Mouse (Mus musculus) liver, embryonic 14.5 days (tissue): ENCODE measurements at regions not wholly inside any gene's neighbourhood (a gene's known extent, or its start where the extent isn't known, plus 50 kb on each side); places are given as distances from the start of the nearest gene placed in this dataset.
"Not testable (repeated sequence)": the region's sequence is repeated elsewhere in the genome, so short reads cannot be mapped to it uniquely, and the experiment has no call there.

Experiments used
- ATAC-seq: fragments of 200-750 bp; cut with Nextera tagmentation; 2 replicates; pipeline ENCODE4 v1.8.0; 2017; ENCODE audit warnings: moderate number of reproducible peaks, mild to moderate bottlenecking, moderate library complexity; ENCODE audit not compliant: insufficient read depth
- DNase-seq, 3 experiments: peaks; one replicate each; pipeline ENCODE4 v3.0.0-alpha.2; 2012 to 2013; ENCODE audit warnings: low read depth in 3 of 3, low spot score in 3 of 3
- H3K27ac ChIP-seq: fragments of 300-500 bp; sonication (generic); 2 replicates; pipeline ENCODE4 v1.5.1; 2014; ENCODE audit warnings: moderate library complexity, mild to moderate bottlenecking, control low read depth, inconsistent platforms
- H3K27me3 ChIP-seq: fragments of 300-500 bp; sonication (generic); 2 replicates; pipeline ENCODE4 v1.6.1; 2014; ENCODE audit warnings: mild to moderate bottlenecking, low read length, moderate library complexity; ENCODE audit not compliant: control insufficient read depth, insufficient read depth
- H3K36me3 ChIP-seq: fragments of 300-500 bp; sonication (generic); replicated peaks from 2 replicates; pipeline ENCODE4 v1.6.1; 2014; ENCODE audit warnings: low read depth; ENCODE audit not compliant: control insufficient read depth, insufficient read depth
- H3K4me1 ChIP-seq, 2 experiments: fragments of 200-500 bp in 1 of 2; fragments of 300-500 bp in 1 of 2; sonication (generic) in 1 of 2; replicated peaks; 2 replicates each; pipeline ENCODE4 v1.6.1; 2012 to 2014; ENCODE audit warnings: antibody characterized with exemption in 1 of 2, inconsistent platforms in 1 of 2, low read length in 1 of 2; ENCODE audit not compliant: control insufficient read depth in 2 of 2, insufficient read depth in 2 of 2
- H3K4me2 ChIP-seq: fragments of 300-500 bp; sonication (generic); 2 replicates; pipeline ENCODE4 v1.6.1; 2014; ENCODE audit warnings: low read depth, mild to moderate bottlenecking, control low read depth, moderate library complexity
- H3K4me3 ChIP-seq, 2 experiments: fragments of 200-500 bp in 1 of 2; fragments of 300-500 bp in 1 of 2; sonication (generic) in 1 of 2; 2 replicates each; pipeline ENCODE4 v1.5.1; 2012 to 2014; ENCODE audit warnings: low read depth in 2 of 2, low read length in 2 of 2, mild to moderate bottlenecking in 2 of 2, control low read depth in 1 of 2, inconsistent platforms in 1 of 2, moderate library complexity in 1 of 2; ENCODE audit not compliant: insufficient read depth in 1 of 2
- H3K9ac ChIP-seq: fragments of 300-500 bp; sonication (generic); replicated peaks from 2 replicates; pipeline ENCODE4 v1.6.1; 2014; ENCODE audit warnings: mild to moderate bottlenecking, control low read depth, moderate library complexity
- H3K9me3 ChIP-seq: fragments of 300-500 bp; sonication (generic); 2 replicates; pipeline ENCODE4 v1.6.1; 2016; ENCODE audit warnings: low read length, mixed read lengths; ENCODE audit not compliant: control insufficient read depth
- CTCF ChIP-seq: IDR thresholded peaks from 2 replicates; pipeline ENCODE4 v1.5.1; 2016; ENCODE audit warnings: antibody characterized with exemption, low read depth, control low read depth
- EP300 ChIP-seq: IDR thresholded peaks from 2 replicates; pipeline ENCODE4 v1.6.1; 2016; ENCODE audit warnings: antibody characterized with exemption, low read depth
- WGBS: fragments of 180-500 bp; shearing (Covaris S2); extraction: QIAGEN DNeasy Blood & Tissue Kit; methylation state at CpG from one replicate; pipeline ENCODE4 v1.1.7; 2014; ENCODE audit not compliant: insufficient replicate concordance; 5-methylcytosine and 5-hydroxymethylcytosine counted together

GRCm38 (mm10) chr9:6825609-6826008 lies 358.6 kb downstream of the Dync2h1 start:
- no peak overlapping the region for H3K4me3 ChIP-seq
- TF ChIP-seq EP300 (no peak), CTCF (no peak)
- no peak for ATAC-seq

GRCm38 (mm10) chr9:6823946-6824345 lies 360.3 kb downstream of the Dync2h1 start:
- not testable (repeated sequence) for H3K27ac ChIP-seq, DNase-seq, H3K9me3 ChIP-seq, H3K4me2 ChIP-seq, H3K9ac ChIP-seq, H3K36me3 ChIP-seq, H3K4me1 ChIP-seq, H3K4me3 ChIP-seq, ATAC-seq, H3K27me3 ChIP-seq
- WGBS = 63% methylated on average over 1 of the region's 1 CpGs

More at GRCm38 (mm10) chr9:6825609-6826008, 358.6 kb downstream of the Dync2h1 start:
- Histone ChIP-seq H3K9ac (no peak overlapping the region), H3K9me3 (no peaks in the 10 kb centered on the region), H3K4me2 (no peak overlapping the region), H3K27ac (no peak overlapping the region), H3K27me3 (no peaks in the 10 kb centered on the region), H3K4me1 (no peaks in the 10 kb centered on the region), H3K36me3 (no peaks in the 10 kb centered on the region)
- no peak for DNase-seq

- Histone ChIP-seq H3K27ac (no peak overlapping the region), H3K4me3 (no peak overlapping the region), H3K27me3 (no peaks in the 10 kb centered on the region), H3K36me3 (no peaks in the 10 kb centered on the region), H3K4me2 (no peak overlapping the region), H3K4me1 (no peaks in the 10 kb centered on the region), H3K9me3 (no peaks in the 10 kb centered on the region), H3K9ac (no peak overlapping the region)
- TF ChIP-seq CTCF (no peak), EP300 (no peak)
- 57% methylated on average over 1 of the region's 1 CpGs for WGBS
- DNase-seq = no peak
- no peak for ATAC-seq
These were observed 360.7 kb downstream of the Dync2h1 start for GRCm38 (mm10) chr9:6823536-6823935.

GRCm38 (mm10) chr9:6776671-6777070 lies 407.6 kb downstream of the Dync2h1 start:
- H3K27me3 ChIP-seq = no peaks in the 10 kb centered on the region
- no peak overlapping the region for H3K4me2 ChIP-seq
- no peaks in the 10 kb centered on the region for H3K9me3 ChIP-seq
- no peak overlapping the region for H3K9ac ChIP-seq
- DNase-seq (no peak), ATAC-seq (no peak)
- H3K4me3 ChIP-seq = no peak overlapping the region
- no peak overlapping the region for H3K27ac ChIP-seq
- TF ChIP-seq CTCF (no peak), EP300 (no peak)
- 37% methylated on average over 2 of the region's 2 CpGs for WGBS
- H3K36me3 ChIP-seq = no peaks in the 10 kb centered on the region
- H3K4me1 ChIP-seq = no peaks in the 10 kb centered on the region

GRCm38 (mm10) chr9:6741478-6741877 lies 442.8 kb downstream of the Dync2h1 start:
- Histone ChIP-seq H3K4me3 (no peak overlapping the region), H3K36me3 (no peaks in the 10 kb centered on the region), H3K4me1 (no peaks in the 10 kb centered on the region), H3K9me3 (no peaks in the 10 kb centered on the region), H3K4me2 (no peak overlapping the region), H3K9ac (no peak overlapping the region), H3K27me3 (no peaks in the 10 kb centered on the region), H3K27ac (no peak overlapping the region)
- TF ChIP-seq EP300 = no peak
- TF ChIP-seq CTCF = no peak
- WGBS = 46% methylated on average over 1 of the region's 1 CpGs
- no peak for DNase-seq
- no peak for ATAC-seq

GRCm38 (mm10) chr9:6736411-6736810 lies 447.8 kb downstream of the Dync2h1 start:
- no peaks in the 10 kb centered on the region for H3K36me3 ChIP-seq
- no peaks in the 10 kb centered on the region for H3K4me1 ChIP-seq
- DNase-seq (no peak), ATAC-seq (no peak)
- no peak overlapping the region for H3K4me2 ChIP-seq
- H3K9ac ChIP-seq = no peak overlapping the region
- no peak overlapping the region for H3K4me3 ChIP-seq
- no peaks in the 10 kb centered on the region for H3K27me3 ChIP-seq
- no peaks in the 10 kb centered on the region for H3K9me3 ChIP-seq
- WGBS = 64% methylated on average over 1 of the region's 1 CpGs
- TF ChIP-seq CTCF (no peak), EP300 (no peak)
- no peak overlapping the region for H3K27ac ChIP-seq
